Mouse (Mus musculus) heart, postnatal 0 days (tissue): Measurements from ENCODE around the gene Ttc9b. TPM values are rescaled to one million over a fixed set of nuclear protein-coding genes. Genes with fewer than 3 reads are reported as not detected.
"Not testable (repeated sequence)": the region's sequence is repeated elsewhere in the genome, so short reads cannot be mapped to it uniquely, and the experiment has no call there.

Experiments
- ATAC-seq: fragments of 200-750 bp; cut with Nextera tagmentation; 2 replicates; pipeline ENCODE4 v1.8.0; 2017; ENCODE audit warnings: low read depth, moderate number of reproducible peaks, moderate library complexity; ENCODE audit not compliant: insufficient read depth
- DNase-seq: peaks from one replicate; pipeline ENCODE4 v3.0.0-alpha.2; 2016; ENCODE audit warnings: low spot score
- H3K27ac ChIP-seq: fragments of 300-500 bp; sonication (generic); 2 replicates; pipeline ENCODE4 v1.5.1; 2014; ENCODE audit warnings: low read depth, mild to moderate bottlenecking
- H3K27me3 ChIP-seq: fragments of 300-500 bp; sonication (generic); 2 replicates; pipeline ENCODE4 v1.6.1; 2014; ENCODE audit warnings: low read length, mixed read lengths; ENCODE audit not compliant: control insufficient read depth, insufficient read depth
- H3K36me3 ChIP-seq: fragments of 300-500 bp; sonication (generic); replicated peaks from 2 replicates; pipeline ENCODE4 v1.6.1; 2014; ENCODE audit warnings: low read length, mixed read lengths; ENCODE audit not compliant: control insufficient read depth, insufficient read depth
- H3K4me1 ChIP-seq: fragments of 300-500 bp; sonication (generic); 2 replicates; pipeline ENCODE4 v1.6.1; 2014; ENCODE audit warnings: antibody characterized with exemption; ENCODE audit not compliant: control insufficient read depth, insufficient read depth
- H3K4me2 ChIP-seq: fragments of 300-500 bp; sonication (generic); 2 replicates; pipeline ENCODE4 v1.6.1; 2014; ENCODE audit warnings: low read depth, mild to moderate bottlenecking, low read length, moderate library complexity
- H3K4me3 ChIP-seq: fragments of 300-500 bp; sonication (generic); 2 replicates; pipeline ENCODE4 v1.5.1; 2014; ENCODE audit warnings: low read depth, low read length
- H3K9ac ChIP-seq: fragments of 300-500 bp; sonication (generic); replicated peaks from 2 replicates; pipeline ENCODE4 v1.6.1; 2014; ENCODE audit warnings: low read depth, low read length, mixed read lengths
- H3K9me3 ChIP-seq: fragments of 300-500 bp; sonication (generic); replicated peaks from 2 replicates; pipeline ENCODE4 v1.6.1; 2016; ENCODE audit warnings: low read length; ENCODE audit not compliant: control insufficient read depth
- CTCF ChIP-seq: IDR thresholded peaks from 2 replicates; pipeline ENCODE4 v1.5.1; 2016; ENCODE audit warnings: antibody characterized with exemption, control low read depth, low read depth
- EP300 ChIP-seq: IDR thresholded peaks from 2 replicates; pipeline ENCODE4 v1.6.1; 2016; ENCODE audit warnings: antibody characterized with exemption, low read depth
- WGBS: fragments of 180-500 bp; shearing (Covaris S2); extraction: QIAGEN DNeasy Blood & Tissue Kit; methylation state at CpG from one replicate; pipeline ENCODE4 v1.1.7; 2014; 5-methylcytosine and 5-hydroxymethylcytosine counted together
- polyA plus RNA-seq: library from polyadenylated mRNA; unstranded; fragments of >200 nt; fragmentation: Nextera tagmentation; extraction: Ambion mirVana; gene quantifications from 2 replicates; pipeline ENCODE4 v1.2.1, GENCODE M21; 2015
- total RNA-seq: library from RNA; depleted of rRNA; stranded (reverse); fragments of >200 nt; gene quantifications from 2 replicates; pipeline ENCODE4 v1.2.3, GENCODE M21; 2014; ENCODE audit warnings: low replicate concordance

The Ttc9b gene
- total and polyA plus RNA-seq, 2 experiments from 2014 or later: not detected

DNA sequence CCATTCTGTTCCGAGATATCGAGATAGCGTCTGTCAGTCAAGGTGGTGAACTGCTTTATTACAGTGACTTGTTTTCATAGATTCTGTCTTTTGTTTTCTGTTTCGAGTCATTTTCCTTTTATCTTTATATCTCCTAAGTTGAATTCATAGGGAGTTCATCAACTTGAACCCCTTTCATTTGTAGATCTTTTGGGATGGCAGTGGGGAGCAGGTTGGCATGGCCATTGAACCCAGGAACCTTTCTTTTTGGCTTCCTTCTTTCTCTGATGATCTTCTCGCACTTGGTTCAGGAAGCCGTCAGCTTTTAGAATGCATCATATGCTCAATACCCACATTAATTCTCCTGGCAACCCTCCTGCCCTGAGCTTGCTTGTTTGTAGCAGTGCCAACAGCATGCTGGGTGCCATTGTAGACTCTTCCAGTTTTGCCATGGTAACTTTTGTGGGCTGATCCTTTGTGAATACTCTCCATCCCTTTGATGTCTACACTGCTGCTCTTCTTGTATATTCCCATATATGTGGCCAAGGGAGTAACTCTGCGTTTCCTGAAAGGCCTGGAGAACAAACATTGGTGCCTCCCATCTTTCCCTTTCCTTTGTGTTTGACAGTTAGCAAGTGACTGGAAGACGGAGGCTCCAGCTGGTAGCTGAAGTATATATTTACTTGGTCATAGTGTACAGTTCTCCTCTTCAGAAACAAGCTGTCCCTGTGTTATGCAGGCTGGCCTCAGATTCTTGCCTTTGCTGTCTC, 39.8 kb upstream of the Ttc9b start:
- DNase-seq (no peak), ATAC-seq (no peak)
- Histone ChIP-seq H3K27me3 (no peaks in the 10 kb centered on the region), H3K27ac (no peak overlapping the region), H3K36me3 (peaks cover 44% of the 10 kb centered on the region), H3K4me1 (peaks cover 10% of the 10 kb centered on the region), H3K4me2 (no peak overlapping the region), H3K9ac (no peak overlapping the region), H3K4me3 (no peak overlapping the region), H3K9me3 (no peaks in the 10 kb centered on the region)
- TF ChIP-seq CTCF (no peak), EP300 (no peak)
- WGBS: 80% methylated on average over 8 of the region's 8 CpGs

DNA sequence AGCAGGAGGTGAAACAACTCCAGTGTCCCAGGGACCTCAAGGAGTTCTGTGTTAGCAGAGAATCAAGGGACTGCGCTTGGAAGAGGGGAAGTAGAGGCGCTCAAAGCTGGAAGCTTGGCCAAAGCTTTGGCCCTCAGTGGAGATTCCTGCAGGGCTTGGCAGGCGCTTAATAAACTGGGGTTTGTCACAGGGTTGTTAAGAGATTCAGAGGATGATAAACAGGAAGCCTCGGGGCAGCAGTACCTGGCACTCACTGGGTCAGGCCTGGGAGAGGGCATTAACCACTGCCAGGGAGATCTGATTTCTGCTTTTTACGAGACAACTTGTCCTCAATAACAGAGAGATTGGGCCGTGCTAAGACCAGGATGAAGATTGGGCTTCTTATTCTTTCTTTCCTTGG, 32.7 kb upstream of the Ttc9b start:
- no peaks in the 10 kb centered on the region for H3K9me3 ChIP-seq
- H3K27me3 ChIP-seq: no peaks in the 10 kb centered on the region
- no peak overlapping the region for H3K4me2 ChIP-seq
- no peak overlapping the region for H3K27ac ChIP-seq
- no peak for DNase-seq
- H3K4me1 ChIP-seq: no peaks in the 10 kb centered on the region
- TF ChIP-seq EP300 (no peak), CTCF (no peak)
- H3K36me3 ChIP-seq: peaks cover 85% of the 10 kb centered on the region
- H3K4me3 ChIP-seq: no peak overlapping the region
- no peak overlapping the region for H3K9ac ChIP-seq
- no peak for ATAC-seq
- 76% methylated on average over 6 of the region's 6 CpGs for WGBS

DNA sequence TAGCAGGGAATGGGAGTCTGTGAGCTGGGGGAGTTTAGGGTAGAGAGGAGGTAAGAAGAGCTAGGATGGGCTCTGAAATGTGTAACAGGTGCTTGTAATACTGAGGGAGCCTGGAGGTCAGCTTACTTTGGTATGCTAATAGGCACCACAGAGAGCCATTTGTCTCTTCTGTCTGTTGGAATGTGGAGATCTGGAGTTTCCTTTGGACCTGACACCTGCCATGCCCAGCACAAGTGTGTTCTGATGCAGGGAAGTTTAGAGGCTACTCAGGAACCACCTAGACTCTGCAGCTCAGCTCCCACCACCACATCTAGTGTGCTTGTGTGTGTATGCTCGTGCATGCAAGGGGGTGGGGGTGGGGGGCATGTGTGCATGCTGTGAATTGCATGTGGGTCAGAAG, 31.5 kb upstream of the Ttc9b start:
- Histone ChIP-seq H3K27me3 (no peaks in the 10 kb centered on the region), H3K9ac (no peak overlapping the region), H3K4me3 (no peak overlapping the region), H3K36me3 (peaks cover 82% of the 10 kb centered on the region), H3K27ac (no peak overlapping the region), H3K4me2 (no peak overlapping the region), H3K9me3 (no peaks in the 10 kb centered on the region), H3K4me1 (no peaks in the 10 kb centered on the region)
- 65% methylated on average over 1 of the region's 1 CpGs for WGBS
- TF ChIP-seq EP300 (no peak), CTCF (no peak)
- ATAC-seq: no peak
- no peak for DNase-seq

DNA sequence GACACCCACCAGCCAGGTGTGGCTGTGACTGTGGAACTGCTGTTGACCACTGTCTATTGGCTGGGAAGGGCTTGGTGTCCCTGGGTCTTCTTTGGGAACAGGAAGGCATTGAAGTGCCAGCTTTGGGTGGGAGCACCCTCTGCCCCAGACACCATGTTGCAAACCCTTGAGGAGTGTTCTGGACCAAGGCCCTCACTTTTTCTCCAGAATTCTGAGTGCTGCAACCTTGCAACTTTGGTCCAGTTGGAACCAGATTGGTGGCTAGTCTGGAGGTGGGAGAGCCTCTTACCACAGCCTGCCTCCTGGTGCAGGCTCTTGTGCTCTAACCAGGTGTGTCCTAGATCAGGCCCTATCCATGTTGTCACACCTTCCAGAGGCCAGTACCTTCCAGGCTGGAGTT, 28.7 kb upstream of the Ttc9b start:
- no peak overlapping the region for H3K4me2 ChIP-seq
- no peak for TF ChIP-seq CTCF
- no peak for TF ChIP-seq EP300
- no peak for DNase-seq
- H3K4me3 ChIP-seq: no peak overlapping the region
- no peaks in the 10 kb centered on the region for H3K27me3 ChIP-seq
- H3K36me3 ChIP-seq: peaks cover 83% of the 10 kb centered on the region
- H3K9ac ChIP-seq: no peak overlapping the region
- H3K9me3 ChIP-seq: no peaks in the 10 kb centered on the region
- no peak for ATAC-seq
- H3K4me1 ChIP-seq: no peaks in the 10 kb centered on the region; the same call in 1 of the 2 replicates
- no peak overlapping the region for H3K27ac ChIP-seq

DNA sequence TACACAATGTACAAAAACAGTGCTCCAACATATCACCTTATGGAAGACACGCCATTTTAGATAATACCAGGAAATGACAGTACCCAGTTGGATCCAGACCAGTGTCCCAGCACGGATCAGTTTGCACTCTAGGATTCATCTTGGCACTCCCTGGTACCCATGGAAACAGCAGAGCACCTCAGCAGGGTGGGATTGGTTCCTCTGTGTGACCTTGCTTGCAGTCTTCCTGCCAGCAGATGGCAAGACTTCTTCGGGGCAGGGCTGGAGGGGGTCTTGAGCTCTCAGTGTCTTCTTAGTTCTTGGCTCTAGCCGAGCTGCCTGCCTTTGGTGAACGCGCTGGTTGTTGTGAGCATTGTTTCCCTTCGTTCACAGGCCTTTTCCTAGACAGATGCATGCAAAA, 26.0 kb upstream of the Ttc9b start:
- Histone ChIP-seq H3K9ac (no peak overlapping the region), H3K27ac (no peak overlapping the region), H3K4me3 (no peak overlapping the region), H3K4me2 (no peak overlapping the region), H3K27me3 (no peaks in the 10 kb centered on the region), H3K36me3 (peaks cover 80% of the 10 kb centered on the region), H3K9me3 (no peaks in the 10 kb centered on the region), H3K4me1 (no peaks in the 10 kb centered on the region; the same call in 1 of the 2 replicates)
- TF ChIP-seq EP300: no peak
- TF ChIP-seq CTCF: no peak
- DNase-seq (no peak), ATAC-seq (no peak)
- WGBS: 82% methylated on average over 7 of the region's 7 CpGs

DNA sequence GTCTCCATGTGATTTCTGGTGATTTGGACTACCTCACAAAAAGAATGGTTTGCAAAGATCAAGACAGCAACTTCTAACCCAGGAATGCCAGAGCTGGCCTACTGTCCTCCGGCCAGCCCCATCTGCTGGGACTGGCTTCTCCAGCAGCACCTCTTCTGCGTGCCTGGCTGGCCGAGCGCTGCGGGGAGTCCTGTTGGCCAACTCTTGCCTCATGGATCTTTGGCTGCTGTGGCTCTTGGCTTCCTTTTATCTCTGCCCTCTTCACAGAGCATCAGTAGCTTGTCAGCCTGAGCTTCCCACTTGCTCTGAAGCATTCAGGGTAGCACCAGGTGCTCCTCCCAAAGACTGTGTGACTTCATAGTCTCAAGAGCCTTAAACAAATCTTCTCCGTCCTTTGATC, 25.5 kb upstream of the Ttc9b start:
- Histone ChIP-seq H3K9ac (no peak overlapping the region), H3K36me3 (peaks cover 80% of the 10 kb centered on the region), H3K4me2 (no peak overlapping the region), H3K27me3 (no peaks in the 10 kb centered on the region), H3K4me3 (no peak overlapping the region), H3K9me3 (no peaks in the 10 kb centered on the region), H3K27ac (no peak overlapping the region), H3K4me1 (no peaks in the 10 kb centered on the region; the same call in 1 of the 2 replicates)
- no peak for TF ChIP-seq EP300
- no peak for TF ChIP-seq CTCF
- DNase-seq (no peak), ATAC-seq (no peak)
- WGBS: 85% methylated on average over 6 of the region's 6 CpGs

DNA sequence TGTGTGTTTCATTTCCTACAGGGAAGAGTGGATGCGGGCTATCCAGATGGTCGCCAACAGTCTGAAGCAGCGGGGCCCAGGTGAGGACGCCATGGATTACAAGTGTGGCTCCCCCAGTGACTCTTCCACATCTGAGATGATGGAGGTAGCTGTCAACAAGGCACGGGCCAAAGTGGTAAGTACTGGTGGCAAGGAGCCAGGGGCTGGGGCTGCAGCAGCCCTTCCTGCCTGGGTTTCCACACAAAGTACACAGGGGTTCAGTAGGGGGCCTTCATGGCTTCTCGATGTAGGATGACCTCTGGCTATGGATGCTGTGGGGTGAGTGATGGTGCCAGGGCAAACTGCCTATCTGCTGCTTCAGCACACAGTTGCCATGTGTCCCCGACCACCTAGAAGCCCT, 24.9 kb upstream of the Ttc9b start:
- not testable (repeated sequence) for H3K4me1 ChIP-seq, H3K27ac ChIP-seq, H3K9me3 ChIP-seq, H3K4me3 ChIP-seq, H3K9ac ChIP-seq, H3K27me3 ChIP-seq, H3K4me2 ChIP-seq, DNase-seq, ATAC-seq
- 70% methylated on average over 7 of the region's 7 CpGs for WGBS
- peaks cover 80% of the 10 kb centered on the region for H3K36me3 ChIP-seq
